Mouse (Mus musculus) stomach, postnatal 0 days (tissue): Measurements from ENCODE around the gene Slc38a11. TPM values are rescaled to one million over a fixed set of nuclear protein-coding genes. Genes with fewer than 3 reads are reported as not detected.
A peak's percentile ranks its signal among the peaks of the same experiment; 100 is the strongest.

ENCODE experiments used
- ATAC-seq: fragments of 200-750 bp; cut with Nextera tagmentation; 2 replicates; pipeline ENCODE4 v1.8.0; 2017; ENCODE audit not compliant: low FRiP score, low TSS enrichment
- DNase-seq: peaks from one replicate; pipeline ENCODE4 v3.0.0-alpha.2; 2016; ENCODE audit warnings: low spot score
- H3K27ac ChIP-seq: fragments of 300-500 bp; sonication (generic); replicated peaks from 2 replicates; pipeline ENCODE4 v1.5.1; 2014; ENCODE audit warnings: mild to moderate bottlenecking, control low read depth
- H3K27me3 ChIP-seq: fragments of 300-500 bp; sonication (generic); 2 replicates; pipeline ENCODE4 v1.6.1; 2014; ENCODE audit warnings: low read length; ENCODE audit not compliant: control insufficient read depth, insufficient read depth
- H3K36me3 ChIP-seq: fragments of 300-500 bp; sonication (generic); 2 replicates; pipeline ENCODE4 v1.6.1; 2014; ENCODE audit warnings: low read length, mixed read lengths; ENCODE audit not compliant: control insufficient read depth, insufficient read depth
- H3K4me1 ChIP-seq: fragments of 300-500 bp; sonication (generic); replicated peaks from 2 replicates; pipeline ENCODE4 v1.6.1; 2014; ENCODE audit warnings: antibody characterized with exemption; ENCODE audit not compliant: control insufficient read depth, insufficient read depth
- H3K4me2 ChIP-seq: fragments of 300-500 bp; sonication (generic); replicated peaks from 2 replicates; pipeline ENCODE4 v1.6.1; 2014; ENCODE audit warnings: low read depth, mild to moderate bottlenecking, control low read depth, moderate library complexity
- H3K4me3 ChIP-seq: fragments of 300-500 bp; sonication (generic); 2 replicates; pipeline ENCODE4 v1.5.1; 2014; ENCODE audit warnings: low read depth, low read length, control low read depth
- H3K9ac ChIP-seq: fragments of 300-500 bp; sonication (generic); 2 replicates; pipeline ENCODE4 v1.6.1; 2014; ENCODE audit warnings: mild to moderate bottlenecking, low read length, control low read depth, mixed read lengths
- H3K9me3 ChIP-seq: fragments of 300-500 bp; sonication (generic); 2 replicates; pipeline ENCODE4 v1.6.1; 2016; ENCODE audit warnings: low read length; ENCODE audit not compliant: control insufficient read depth
- CTCF ChIP-seq: IDR thresholded peaks from 2 replicates; pipeline ENCODE4 v1.5.1; 2016; ENCODE audit warnings: antibody characterized with exemption, low read depth, mild to moderate bottlenecking, moderate library complexity
- EP300 ChIP-seq: optimal IDR thresholded peaks from 2 replicates; pipeline ENCODE3; 2016; ENCODE audit warnings: antibody characterized with exemption
- WGBS: fragments of 180-500 bp; shearing (Covaris S2); extraction: QIAGEN DNeasy Blood & Tissue Kit; methylation state at CpG from one replicate; pipeline ENCODE4 v1.1.7; 2014; 5-methylcytosine and 5-hydroxymethylcytosine counted together
- polyA plus RNA-seq: library from polyadenylated mRNA; unstranded; fragments of >200 nt; fragmentation: Nextera tagmentation; extraction: Ambion mirVana; gene quantifications from 2 replicates; pipeline ENCODE4 v1.2.1, GENCODE M21; 2015

The Slc38a11 gene
- polyA plus RNA-seq, 1 experiment from 2014 or later, result 0.50 TPM

- 77% methylated on average over 3 of the region's 3 CpGs for WGBS
- H3K4me2 ChIP-seq, result no peak overlapping the region
- no peaks in the 10 kb centered on the region for H3K4me1 ChIP-seq
- H3K9me3 ChIP-seq, result no peaks in the 10 kb centered on the region
- DNase-seq (no peak), ATAC-seq (no peak)
- H3K27me3 ChIP-seq, result no peaks in the 10 kb centered on the region
- no peak for TF ChIP-seq EP300
- no peak overlapping the region for H3K27ac ChIP-seq
- no peak overlapping the region for H3K9ac ChIP-seq
- H3K36me3 ChIP-seq, result no peaks in the 10 kb centered on the region
- H3K4me3 ChIP-seq, result no peak overlapping the region
These were observed 23.0 kb downstream of the Slc38a11 start for GRCm38 (mm10) chr2:65340839-65341238.

- Histone ChIP-seq H3K9me3 (no peaks in the 10 kb centered on the region), H3K4me3 (no peak overlapping the region), H3K27ac (no peak overlapping the region), H3K27me3 (no peaks in the 10 kb centered on the region), H3K4me2 (no peak overlapping the region), H3K9ac (no peak overlapping the region), H3K36me3 (no peaks in the 10 kb centered on the region), H3K4me1 (no peaks in the 10 kb centered on the region)
- TF ChIP-seq EP300, result no peak
- peak; percentile 88 for TF ChIP-seq CTCF
- WGBS, result 21% methylated on average over 14 of the region's 14 CpGs
- ATAC-seq (peak; percentile 79), DNase-seq (peak; percentile 73)
These were observed 26.3 kb downstream of the Slc38a11 start for GRCm38 (mm10) chr2:65337378-65338140.

DNA sequence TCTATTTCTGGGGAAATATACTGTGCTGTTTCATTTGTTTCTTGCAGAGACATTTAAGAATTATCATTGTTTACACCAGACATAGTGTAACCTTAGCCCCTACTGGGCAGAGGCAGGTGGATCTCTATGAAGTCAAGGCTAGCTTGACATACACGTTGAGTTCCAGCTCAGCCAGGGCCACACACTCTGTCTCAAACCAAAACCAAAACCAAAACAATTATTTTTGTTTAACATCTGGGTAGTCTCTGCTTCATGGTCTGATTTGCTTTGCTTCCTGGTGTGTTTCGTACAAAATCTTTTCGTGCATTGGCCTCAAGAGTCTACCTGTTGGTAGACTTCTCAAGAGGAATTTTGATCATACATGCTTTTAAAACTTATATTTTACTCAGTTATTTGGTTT lies 27.2 kb downstream of the Slc38a11 start:
- Histone ChIP-seq H3K36me3 (no peaks in the 10 kb centered on the region), H3K4me2 (no peak overlapping the region), H3K9ac (no peak overlapping the region), H3K4me3 (no peak overlapping the region), H3K27me3 (no peaks in the 10 kb centered on the region), H3K9me3 (no peaks in the 10 kb centered on the region), H3K27ac (no peak overlapping the region), H3K4me1 (no peaks in the 10 kb centered on the region)
- TF ChIP-seq CTCF (no peak), EP300 (no peak)
- ATAC-seq (no peak), DNase-seq (no peak)
- 82% methylated on average over 3 of the region's 3 CpGs for WGBS

DNA sequence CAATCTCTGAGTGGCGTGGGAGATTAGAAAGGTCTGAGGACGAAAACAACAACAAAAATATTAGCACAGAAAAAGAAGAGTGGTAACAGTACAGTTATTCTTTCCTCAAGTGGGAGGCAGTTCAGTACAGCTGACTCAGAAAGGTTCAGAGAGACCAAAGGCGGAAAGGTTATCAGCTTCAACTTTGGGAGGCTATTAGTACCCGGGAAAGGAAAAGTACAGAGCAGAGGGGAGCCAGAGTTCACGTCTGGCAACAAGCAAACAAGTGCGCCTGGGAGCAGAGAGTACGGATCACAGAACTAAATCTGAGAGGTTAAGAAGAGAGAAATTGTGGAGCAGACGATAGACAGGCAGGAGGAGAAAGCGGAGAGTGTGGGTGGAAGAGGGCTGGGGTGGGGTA lies 29.7 kb downstream of the Slc38a11 start:
- DNase-seq (no peak), ATAC-seq (peak; percentile 52; the same call in 1 of the 2 replicates)
- no peaks in the 10 kb centered on the region for H3K9me3 ChIP-seq
- WGBS, result 60% methylated on average over 9 of the region's 9 CpGs
- no peaks in the 10 kb centered on the region for H3K4me1 ChIP-seq
- H3K27me3 ChIP-seq, result no peaks in the 10 kb centered on the region
- H3K4me3 ChIP-seq, result no peak overlapping the region
- H3K36me3 ChIP-seq, result no peaks in the 10 kb centered on the region
- no peak overlapping the region for H3K4me2 ChIP-seq
- no peak overlapping the region for H3K27ac ChIP-seq
- TF ChIP-seq EP300 (no peak), CTCF (no peak)
- H3K9ac ChIP-seq, result no peak overlapping the region

DNA sequence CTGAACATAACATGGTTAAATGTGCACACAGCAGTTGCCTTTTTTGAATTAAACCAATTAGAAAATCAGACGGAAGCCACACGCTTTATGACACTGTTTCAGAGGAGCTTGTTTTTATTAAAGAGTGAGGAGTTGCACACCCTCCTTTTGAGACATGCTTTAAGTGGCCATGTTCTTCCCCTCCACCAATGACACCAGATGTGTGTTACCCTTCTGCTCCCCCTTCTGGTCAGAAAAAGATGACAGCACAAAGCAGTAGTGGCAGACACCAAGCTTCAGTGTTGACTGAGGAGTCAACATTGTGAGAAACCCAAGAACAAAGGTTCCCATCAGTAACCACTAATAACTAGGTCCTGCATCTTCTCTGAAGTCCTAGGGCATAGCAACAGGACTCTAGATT lies 32.5 kb downstream of the Slc38a11 start:
- Histone ChIP-seq H3K4me3 (no peak overlapping the region), H3K9me3 (no peaks in the 10 kb centered on the region), H3K27me3 (no peaks in the 10 kb centered on the region), H3K4me1 (no peaks in the 10 kb centered on the region), H3K9ac (no peak overlapping the region), H3K4me2 (no peak overlapping the region), H3K36me3 (no peaks in the 10 kb centered on the region), H3K27ac (no peak overlapping the region)
- DNase-seq, result peak; percentile 28
- WGBS, result 78% methylated on average over 2 of the region's 2 CpGs
- TF ChIP-seq CTCF, result peak; percentile 76
- no peak for TF ChIP-seq EP300
- ATAC-seq, result no peak

DNA sequence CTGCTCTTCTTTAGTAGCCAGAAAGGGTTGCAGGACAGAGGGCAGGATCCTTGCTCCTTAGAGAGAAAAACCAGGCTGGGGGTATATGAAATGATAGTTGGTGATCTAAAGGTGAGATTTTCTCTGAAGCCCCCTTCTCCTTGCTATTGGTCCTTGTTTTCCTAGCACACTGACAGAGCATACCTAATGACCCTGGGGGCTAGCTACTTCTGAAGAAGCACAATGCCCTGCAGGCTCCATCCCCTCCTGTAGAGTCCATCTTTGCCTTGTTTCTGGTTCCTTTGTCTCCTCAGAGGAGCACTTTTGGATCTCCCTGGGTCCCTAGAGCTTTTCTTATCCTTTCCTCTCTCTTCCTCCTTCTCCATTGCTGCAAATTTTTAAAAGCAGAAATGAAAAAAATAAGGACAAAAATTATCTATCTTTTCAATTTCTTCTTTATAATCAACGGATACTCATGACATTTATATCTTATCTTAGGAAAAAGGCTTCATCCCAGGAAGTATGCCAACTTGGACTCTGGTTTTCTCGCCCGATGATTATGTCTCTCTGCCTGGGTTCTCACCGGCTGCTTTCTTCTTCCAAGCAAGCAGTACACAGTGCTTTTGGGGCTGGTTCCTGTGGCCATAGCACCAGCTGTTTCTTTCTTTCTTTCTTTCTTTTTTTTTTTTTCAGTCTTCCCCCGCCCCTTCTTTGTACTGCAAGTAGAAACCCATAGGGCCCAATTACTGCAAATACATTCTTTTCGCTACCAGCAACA lies 41.7 kb downstream of the Slc38a11 start:
- no peak for ATAC-seq
- Histone ChIP-seq H3K27me3 (no peaks in the 10 kb centered on the region), H3K9me3 (no peaks in the 10 kb centered on the region), H3K4me1 (no peaks in the 10 kb centered on the region), H3K4me2 (no peak overlapping the region), H3K27ac (no peak overlapping the region), H3K36me3 (no peaks in the 10 kb centered on the region), H3K4me3 (no peak overlapping the region), H3K9ac (no peak overlapping the region)
- no peak for TF ChIP-seq CTCF
- TF ChIP-seq EP300, result no peak
- 73% methylated on average over 6 of the region's 6 CpGs for whole genome bisulfite sequencing
- DNase-seq, result no peak
